Mouse (Mus musculus): ENCODE measurements at regions not wholly inside any gene's neighbourhood (a gene's known extent, or its start where the extent isn't known, plus 50 kb on each side); places are given as distances from the start of the nearest gene placed in this dataset.

DNA sequence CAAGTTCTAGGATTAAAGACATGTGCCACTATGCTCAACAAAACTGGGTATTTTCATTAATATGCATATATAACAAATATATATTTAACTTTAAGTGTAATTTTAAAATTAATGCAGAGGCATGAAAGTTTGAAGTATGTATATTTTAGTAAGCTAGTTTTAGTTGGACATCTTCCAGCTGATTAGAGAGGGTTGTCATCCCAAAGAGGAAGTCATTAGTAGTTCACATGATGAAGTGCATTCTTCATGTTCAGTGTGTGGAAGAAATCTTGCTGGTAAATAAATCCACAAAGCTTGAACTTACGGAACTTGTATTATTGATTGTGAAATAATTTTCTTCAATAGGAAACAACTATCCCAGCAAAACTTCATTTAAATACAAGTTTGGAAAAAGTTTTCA is 158.2 kb upstream of the Ednrb start:
- H3K36me3 ChIP-seq = no peaks in the 10 kb centered on the region
- H3K4me3 ChIP-seq (replicated peaks) = no peak overlapping the region
- no peaks in the 10 kb centered on the region for H3K4me1 ChIP-seq
- ATAC-seq (ENCODE audit: insufficient number of reproducible peaks, low FRiP score, low TSS enrichment, low read depth) = no peak
- no peaks in the 10 kb centered on the region for H3K27me3 ChIP-seq
- H3K27ac ChIP-seq (replicated peaks) = no peak overlapping the region
- WGBS = 65% methylated on average over 1 of the region's 1 CpGs
- H3K9ac ChIP-seq = no peak overlapping the region
- no peaks in the 10 kb centered on the region for H3K9me3 ChIP-seq (replicated peaks)
- no peak overlapping the region for H3K4me2 ChIP-seq (replicated peaks)

DNA sequence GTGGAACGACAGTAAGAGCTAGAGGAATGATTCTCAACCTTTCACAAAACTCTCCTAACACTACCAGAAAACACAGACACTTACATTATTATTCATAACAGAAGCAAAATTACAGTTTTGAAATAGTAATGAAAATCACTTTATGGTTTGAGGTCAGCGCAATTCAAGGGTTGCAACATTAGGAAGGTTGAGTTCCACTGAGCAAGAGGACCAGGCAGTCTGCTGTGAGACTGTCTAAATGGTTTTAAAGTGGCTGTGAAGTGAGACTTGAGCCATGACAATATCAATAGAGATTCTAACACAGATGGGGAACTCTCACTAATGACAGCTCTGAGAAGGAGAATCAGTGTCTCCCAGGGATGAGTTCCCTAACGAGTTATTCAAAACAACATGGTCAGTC is 146.2 kb upstream of the Ednrb start:
- Histone ChIP-seq H3K4me3 (replicated peaks) (no peak overlapping the region), H3K27ac (replicated peaks) (no peak overlapping the region), H3K36me3 (no peaks in the 10 kb centered on the region), H3K4me1 (no peaks in the 10 kb centered on the region), H3K27me3 (no peaks in the 10 kb centered on the region), H3K4me2 (replicated peaks) (no peak overlapping the region), H3K9me3 (replicated peaks) (no peaks in the 10 kb centered on the region), H3K9ac (no peak overlapping the region)
- ATAC-seq (ENCODE audit: insufficient number of reproducible peaks, low FRiP score, low TSS enrichment, low read depth) = no peak
- WGBS = 85% methylated on average over 3 of the region's 3 CpGs

DNA sequence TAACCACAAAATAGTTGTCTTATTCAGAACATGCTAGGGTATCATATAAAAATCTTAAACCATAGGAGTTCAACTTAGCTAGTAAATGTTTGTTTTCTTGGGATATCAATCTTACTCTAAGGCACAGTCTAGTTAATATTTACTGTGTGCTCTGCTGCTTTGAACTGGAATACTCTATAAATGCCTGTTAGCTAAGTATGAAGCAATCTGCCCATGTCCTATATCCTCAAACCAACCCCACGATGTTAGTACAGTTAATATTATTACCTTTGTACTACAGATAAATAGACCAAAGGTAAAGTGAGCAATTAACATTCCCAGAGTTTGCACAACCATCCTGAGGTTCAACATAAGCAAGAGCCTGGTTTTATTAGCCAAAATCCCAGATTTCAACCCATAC is 145.7 kb upstream of the Ednrb start:
- Histone ChIP-seq H3K4me3 (replicated peaks) (no peak overlapping the region), H3K27ac (replicated peaks) (no peak overlapping the region), H3K27me3 (no peaks in the 10 kb centered on the region), H3K4me2 (replicated peaks) (no peak overlapping the region), H3K4me1 (no peaks in the 10 kb centered on the region), H3K36me3 (no peaks in the 10 kb centered on the region), H3K9me3 (replicated peaks) (no peaks in the 10 kb centered on the region), H3K9ac (no peak overlapping the region)
- ATAC-seq (ENCODE audit: insufficient number of reproducible peaks, low FRiP score, low TSS enrichment, low read depth) = no peak
- WGBS = 78% methylated on average over 1 of the region's 1 CpGs

DNA sequence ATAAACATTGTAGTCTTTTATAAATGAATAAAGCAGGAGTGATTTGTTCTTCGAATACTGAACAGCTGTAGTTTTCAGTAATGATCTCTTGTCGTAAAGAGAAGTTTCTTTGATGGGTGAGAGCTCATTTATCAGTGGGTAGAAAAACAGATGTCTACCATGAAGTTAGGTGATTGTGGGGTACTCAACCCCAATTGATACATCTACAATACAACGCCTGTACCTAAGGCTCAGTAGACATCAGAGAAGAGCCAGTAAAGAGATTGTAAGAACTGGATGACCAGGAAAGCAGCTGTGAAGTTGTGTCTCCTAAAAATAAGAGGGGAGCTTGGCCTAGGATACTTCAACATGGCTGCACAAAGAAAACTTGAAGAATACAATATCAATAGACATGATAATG is 143.1 kb upstream of the Ednrb start:
- no peak overlapping the region for H3K4me2 ChIP-seq (replicated peaks)
- H3K9ac ChIP-seq = no peak overlapping the region
- no peaks in the 10 kb centered on the region for H3K36me3 ChIP-seq
- H3K4me1 ChIP-seq = no peaks in the 10 kb centered on the region
- no peaks in the 10 kb centered on the region for H3K9me3 ChIP-seq (replicated peaks)
- no peak overlapping the region for H3K27ac ChIP-seq (replicated peaks)
- WGBS = 79% methylated on average over 3 of the region's 3 CpGs
- no peak for ATAC-seq (ENCODE audit: insufficient number of reproducible peaks, low FRiP score, low TSS enrichment, low read depth)
- H3K27me3 ChIP-seq = no peaks in the 10 kb centered on the region
- no peak overlapping the region for H3K4me3 ChIP-seq (replicated peaks)

DNA sequence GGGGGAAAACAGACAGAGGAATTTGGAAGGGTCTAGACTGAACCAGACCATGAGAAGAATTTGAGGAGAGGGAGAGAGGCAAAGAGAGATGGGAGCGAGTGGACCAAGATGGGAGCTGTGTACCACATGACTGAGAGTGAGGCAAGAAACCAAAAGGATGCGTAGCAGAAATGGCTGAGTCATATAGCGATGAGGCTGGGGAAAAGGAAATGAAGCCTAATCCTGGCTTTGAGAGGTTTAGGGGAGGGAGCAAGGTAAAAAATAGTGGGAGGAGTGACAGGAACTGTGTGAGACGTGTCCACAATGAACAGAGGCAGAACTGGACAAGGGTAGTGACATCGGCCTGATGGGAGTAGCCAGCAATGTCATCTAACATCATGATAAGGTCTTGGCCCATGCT is 140.1 kb upstream of the Ednrb start:
- Histone ChIP-seq H3K36me3 (no peaks in the 10 kb centered on the region), H3K9me3 (replicated peaks) (no peaks in the 10 kb centered on the region), H3K4me1 (no peaks in the 10 kb centered on the region), H3K27ac (replicated peaks) (no peak overlapping the region), H3K4me2 (replicated peaks) (no peak overlapping the region), H3K4me3 (replicated peaks) (no peak overlapping the region), H3K9ac (no peak overlapping the region), H3K27me3 (no peaks in the 10 kb centered on the region)
- ATAC-seq (ENCODE audit: insufficient number of reproducible peaks, low FRiP score, low TSS enrichment, low read depth) = no peak
- WGBS = 81% methylated on average over 5 of the region's 5 CpGs

DNA sequence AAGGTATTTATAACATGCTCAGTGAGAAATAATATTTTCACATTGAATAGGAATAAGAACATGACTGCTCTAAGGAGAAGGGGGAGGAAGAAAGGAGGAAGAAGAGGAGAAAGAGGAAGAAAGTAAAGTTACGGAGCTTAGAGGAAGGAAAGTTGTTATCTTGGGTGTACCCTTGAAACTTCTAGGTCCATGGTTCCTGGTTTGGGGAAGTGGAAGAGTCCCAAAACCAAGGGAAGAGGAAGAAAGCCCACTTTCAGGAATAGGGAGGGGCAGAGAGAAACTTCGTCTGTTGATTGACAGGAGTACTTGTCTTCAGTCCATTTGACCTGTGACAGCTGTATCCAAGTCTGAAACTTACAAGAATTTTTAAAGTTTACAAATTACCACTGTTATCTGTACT is 134.6 kb upstream of the Ednrb start:
- Histone ChIP-seq H3K9ac (no peak overlapping the region), H3K27ac (replicated peaks) (no peak overlapping the region)
- 76% methylated on average over 2 of the region's 2 CpGs for WGBS

DNA sequence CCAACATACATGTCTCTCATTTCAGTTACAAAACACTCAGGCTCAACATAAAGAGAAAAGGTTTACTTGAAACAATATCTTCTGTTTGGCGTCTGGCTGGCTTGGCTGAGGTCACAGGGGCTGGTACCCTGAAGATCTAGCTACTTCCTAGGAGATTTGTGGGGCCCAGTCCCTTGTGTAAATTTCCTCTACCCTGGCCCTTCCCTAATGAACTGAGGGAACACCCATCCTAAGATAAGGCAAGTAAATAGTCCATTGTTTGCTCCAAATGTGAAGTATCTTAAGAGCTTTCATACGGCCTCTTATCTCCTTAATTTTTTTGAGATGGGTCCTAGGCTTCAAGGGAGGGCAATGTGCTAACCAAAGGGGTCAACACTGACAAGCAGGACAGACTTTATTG is 133.6 kb upstream of the Ednrb start:
- Histone ChIP-seq H3K36me3 (no peaks in the 10 kb centered on the region), H3K4me1 (no peaks in the 10 kb centered on the region), H3K27ac (replicated peaks) (no peak overlapping the region), H3K4me3 (replicated peaks) (no peak overlapping the region), H3K9ac (no peak overlapping the region), H3K27me3 (no peaks in the 10 kb centered on the region), H3K9me3 (replicated peaks) (no peaks in the 10 kb centered on the region), H3K4me2 (replicated peaks) (no peak overlapping the region)
- no peak for ATAC-seq (ENCODE audit: insufficient number of reproducible peaks, low FRiP score, low TSS enrichment, low read depth)
- 45% methylated on average over 2 of the region's 2 CpGs for WGBS

More for the DNA sequence above, 134.6 kb upstream of the Ednrb start:
- no peak overlapping the region for H3K4me2 ChIP-seq (replicated peaks)
- H3K9me3 ChIP-seq (replicated peaks) = no peaks in the 10 kb centered on the region
- no peaks in the 10 kb centered on the region for H3K36me3 ChIP-seq
- no peaks in the 10 kb centered on the region for H3K4me1 ChIP-seq
- no peak for ATAC-seq (ENCODE audit: insufficient number of reproducible peaks, low FRiP score, low TSS enrichment, low read depth)
- H3K27me3 ChIP-seq = no peaks in the 10 kb centered on the region
- no peak overlapping the region for H3K4me3 ChIP-seq (replicated peaks)

DNA sequence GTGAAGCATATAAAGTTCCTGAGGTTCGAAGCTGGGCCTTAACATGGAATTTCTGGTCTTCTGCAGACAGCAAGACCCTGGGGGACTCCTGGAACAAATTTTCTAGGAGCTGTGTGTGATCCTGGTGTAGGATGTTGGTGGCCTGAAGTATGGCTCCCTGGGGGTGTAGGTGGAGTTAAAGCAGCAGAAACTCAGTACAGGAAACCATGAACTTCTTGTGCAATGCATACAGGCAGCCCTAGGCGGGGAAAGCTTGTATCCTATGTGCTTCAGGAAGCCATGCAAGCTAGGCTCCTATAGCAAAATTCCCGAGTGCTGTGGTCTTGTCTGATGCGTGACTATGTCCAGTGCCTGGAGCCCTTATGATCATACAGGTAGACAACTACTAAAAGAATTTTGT is 129.8 kb upstream of the Ednrb start:
- Histone ChIP-seq H3K4me1 (no peaks in the 10 kb centered on the region), H3K4me2 (replicated peaks) (no peak overlapping the region), H3K36me3 (no peaks in the 10 kb centered on the region), H3K27me3 (no peaks in the 10 kb centered on the region), H3K9ac (no peak overlapping the region), H3K9me3 (replicated peaks) (no peaks in the 10 kb centered on the region), H3K27ac (replicated peaks) (no peak overlapping the region), H3K4me3 (replicated peaks) (no peak overlapping the region)
- no peak for ATAC-seq (ENCODE audit: insufficient number of reproducible peaks, low FRiP score, low TSS enrichment, low read depth)
- 74% methylated on average over 4 of the region's 4 CpGs for WGBS

DNA sequence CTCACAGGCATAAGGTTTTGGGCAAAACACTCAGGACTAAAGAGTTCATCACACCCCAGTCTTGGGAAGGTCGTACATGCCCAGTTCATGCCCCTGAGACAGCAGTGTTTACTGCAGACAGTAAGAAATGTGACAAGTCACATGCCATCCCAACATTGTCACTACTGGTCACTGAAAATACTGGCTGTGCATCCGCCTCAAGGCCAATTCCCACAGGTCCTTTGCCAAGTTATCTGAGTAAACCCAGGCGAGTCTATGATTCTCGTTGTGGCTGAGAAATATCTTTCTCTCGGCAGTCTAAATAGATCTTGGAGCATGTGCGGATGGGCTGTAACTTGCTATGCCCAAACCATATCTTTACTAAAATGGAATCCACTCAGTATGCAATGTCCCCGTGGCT is 128.9 kb upstream of the Ednrb start:
- Histone ChIP-seq H3K4me3 (replicated peaks) (no peak overlapping the region), H3K9ac (no peak overlapping the region), H3K9me3 (replicated peaks) (no peaks in the 10 kb centered on the region), H3K27me3 (no peaks in the 10 kb centered on the region), H3K4me2 (replicated peaks) (no peak overlapping the region), H3K36me3 (no peaks in the 10 kb centered on the region), H3K4me1 (no peaks in the 10 kb centered on the region), H3K27ac (replicated peaks) (no peak overlapping the region)
- WGBS = 68% methylated on average over 7 of the region's 7 CpGs
- ATAC-seq (ENCODE audit: insufficient number of reproducible peaks, low FRiP score, low TSS enrichment, low read depth) = no peak

DNA sequence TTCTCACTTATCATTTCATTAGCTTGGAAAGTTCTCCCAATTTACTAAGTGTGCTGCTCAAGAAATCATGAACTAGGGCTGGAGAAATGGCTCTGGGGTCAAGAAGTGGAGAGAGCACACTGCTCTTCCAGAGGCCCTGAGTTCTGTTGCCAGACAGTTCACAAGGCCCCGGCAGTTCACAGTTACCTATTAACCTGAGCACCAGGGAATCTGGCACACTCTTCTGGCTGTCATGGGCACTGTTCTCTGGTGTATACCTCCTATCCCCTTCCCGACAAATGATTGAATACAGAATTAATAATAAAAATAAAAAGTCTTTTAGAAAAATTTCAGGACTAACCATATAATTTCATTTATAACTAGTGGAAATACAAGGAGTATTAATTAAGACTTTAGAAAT is 125.1 kb upstream of the Ednrb start:
- Histone ChIP-seq H3K36me3 (no peaks in the 10 kb centered on the region), H3K4me1 (no peaks in the 10 kb centered on the region), H3K27ac (replicated peaks) (no peak overlapping the region), H3K4me3 (replicated peaks) (no peak overlapping the region), H3K27me3 (no peaks in the 10 kb centered on the region), H3K9ac (no peak overlapping the region), H3K9me3 (replicated peaks) (no peaks in the 10 kb centered on the region), H3K4me2 (replicated peaks) (no peak overlapping the region)
- 67% methylated on average over 2 of the region's 2 CpGs for WGBS
- ATAC-seq (ENCODE audit: insufficient number of reproducible peaks, low FRiP score, low TSS enrichment, low read depth) = no peak

DNA sequence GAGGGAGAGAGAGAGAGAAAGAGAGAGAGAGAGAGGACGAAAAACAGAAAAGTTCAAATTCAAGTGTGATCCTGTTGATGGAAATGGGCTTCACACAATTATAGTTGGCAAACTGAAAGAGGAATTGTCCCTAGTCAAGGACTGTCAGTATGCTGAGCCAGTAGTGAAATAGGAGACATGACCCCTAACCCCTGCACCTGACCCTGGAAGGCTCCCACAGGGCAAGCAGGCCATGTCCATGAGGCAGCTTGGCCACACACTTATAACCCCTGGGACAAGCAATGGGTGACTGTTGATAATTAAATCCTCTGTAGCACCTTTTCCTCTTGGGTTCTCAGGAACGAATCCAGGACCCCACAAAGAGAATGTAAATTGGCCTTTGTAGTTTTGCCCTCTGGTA is 122.1 kb upstream of the Ednrb start:
- no peak overlapping the region for H3K27ac ChIP-seq (replicated peaks)
- H3K9ac ChIP-seq = no peak overlapping the region
- 51% methylated on average over 2 of the region's 2 CpGs for WGBS
- H3K36me3 ChIP-seq = no peaks in the 10 kb centered on the region
- H3K9me3 ChIP-seq (replicated peaks) = no peaks in the 10 kb centered on the region
- H3K4me3 ChIP-seq (replicated peaks) = no peak overlapping the region
- no peak overlapping the region for H3K4me2 ChIP-seq (replicated peaks)
- no peak for ATAC-seq (ENCODE audit: insufficient number of reproducible peaks, low FRiP score, low TSS enrichment, low read depth)
- H3K4me1 ChIP-seq = no peaks in the 10 kb centered on the region
- H3K27me3 ChIP-seq = no peaks in the 10 kb centered on the region

DNA sequence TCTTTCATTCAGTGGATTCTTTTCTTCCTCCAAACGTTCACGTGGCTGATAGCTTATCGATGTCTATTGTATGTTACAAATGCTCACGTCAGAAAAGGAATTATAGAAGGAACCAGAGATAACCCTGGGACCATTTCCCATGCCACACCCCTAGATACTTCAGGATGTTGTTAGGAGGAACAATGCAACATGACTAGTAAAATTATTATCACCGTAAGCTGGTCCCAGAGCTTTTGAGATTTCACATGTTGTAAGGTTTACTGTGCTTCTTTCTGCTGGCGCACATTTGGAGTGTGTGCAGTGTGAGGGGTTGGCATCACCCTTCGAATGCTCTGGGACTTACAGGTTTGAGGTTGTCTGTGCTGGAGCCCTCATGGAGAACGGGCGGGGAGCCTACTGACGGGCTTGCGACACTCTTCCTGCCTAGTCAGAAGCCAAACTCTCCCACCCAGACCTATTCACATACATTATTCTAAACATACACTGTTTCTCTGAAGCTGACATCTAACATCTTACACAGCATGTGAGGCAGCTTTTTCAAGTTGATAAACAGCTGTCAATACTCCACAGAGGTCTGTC is 118.2 kb upstream of the Ednrb start:
- no peak overlapping the region for H3K9ac ChIP-seq
- H3K9me3 ChIP-seq (replicated peaks) = no peaks in the 10 kb centered on the region
- H3K36me3 ChIP-seq = no peaks in the 10 kb centered on the region
- no peak overlapping the region for H3K4me2 ChIP-seq (replicated peaks)
- no peaks in the 10 kb centered on the region for H3K4me1 ChIP-seq
- no peak overlapping the region for H3K4me3 ChIP-seq (replicated peaks)
- H3K27ac ChIP-seq (replicated peaks) = no peak overlapping the region
- H3K27me3 ChIP-seq = no peaks in the 10 kb centered on the region
- WGBS = 83% methylated on average over 11 of the region's 11 CpGs
- no peak for ATAC-seq (ENCODE audit: insufficient number of reproducible peaks, low FRiP score, low TSS enrichment, low read depth)
